Mouse (Mus musculus) sigmoid colon, adult 10 weeks (tissue): ENCODE data around the gene Ccdc87. TPM values are rescaled to one million over a fixed set of nuclear protein-coding genes. Genes with fewer than 3 reads are reported as not detected.

Source experiments
- polyA plus RNA-seq: library from polyadenylated mRNA; stranded (reverse); fragments of 350-450 nt; fragmentation: Illumina TruSeq; extraction: RNeasy Lipid Tissue Mini Kit (QIAGEN cat#74804); gene quantifications from one replicate; pipeline ENCODE4 v1.2.3, GENCODE M21; 2014; ENCODE audit warnings: low read depth, low replicate concordance

The Ccdc87 gene
- polyA plus RNA-seq, result 0.32 TPM

GRCm38 (mm10) chr19:4839149-4839548 lies at the start of gene Ccdc87, which contains the start of gene Ccs:
Gene Ccdc87, plus strand, starts transcription at chr19:4839366.
Gene Ccs, minus strand, starts transcription at chr19:4839332.

GRCm38 (mm10) chr19:4793831-4794422 lies 45.2 kb upstream of the Ccdc87 start, which contains the start of gene Rbm4:
Gene Rbm4, minus strand, starts transcription at chr19:4793901.

GRCm38 (mm10) chr19:4811063-4811908 lies 27.9 kb upstream of the Ccdc87 start, which contains the start of the genes Gm21992 and Rbm14:
Gene Gm21992, minus strand, starts transcription at chr19:4811612.
Gene Rbm14, minus strand, starts transcription at chr19:4811634.

GRCm38 (mm10) chr19:4854552-4855469 lies 15.6 kb downstream of the Ccdc87 start, which contains the start of gene Ctsf:
Gene Ctsf, plus strand, starts transcription at chr19:4855130.

GRCm38 (mm10) chr19:4877785-4878184 lies 38.6 kb downstream of the Ccdc87 start, which contains the start of gene Actn3:
Gene Actn3, minus strand, starts transcription at chr19:4877909.

GRCm38 (mm10) chr19:4878405-4879323 lies 39.5 kb downstream of the Ccdc87 start, which contains the start of gene Zdhhc24:
Gene Zdhhc24, plus strand, starts transcription at chr19:4878668.

Other genes with a start within 250 kb of the Ccdc87 start
- not detected for gene Lrfn4, start 223.7 kb upstream of the Ccdc87 start, polyA plus RNA-seq
- 5.1 TPM for gene Rce1, start 213.7 kb upstream of the Ccdc87 start, polyA plus RNA-seq
- not detected for gene Gm960, start 140.7 kb upstream of the Ccdc87 start, polyA plus RNA-seq
- 0.35 TPM for gene Sptbn2, start 128.2 kb upstream of the Ccdc87 start, polyA plus RNA-seq
- gene Rbm4b, start 82.9 kb upstream of the Ccdc87 start, polyA plus RNA-seq, result 9.8 TPM
- gene Rbm4, start 45.5 kb upstream of the Ccdc87 start, polyA plus RNA-seq, result 18.8 TPM
- 6.3 TPM for gene Gm21992, start 27.8 kb upstream of the Ccdc87 start, polyA plus RNA-seq
- gene Rbm14, start 27.7 kb upstream of the Ccdc87 start, polyA plus RNA-seq, result 7.5 TPM
- 1.9 TPM for gene Ccs, start within 50 bp of the Ccdc87 start, polyA plus RNA-seq
- 10.3 TPM for gene Ctsf, start 15.8 kb downstream of the Ccdc87 start, polyA plus RNA-seq
- not detected for gene Actn3, start 38.5 kb downstream of the Ccdc87 start, polyA plus RNA-seq
- gene Zdhhc24, start 39.3 kb downstream of the Ccdc87 start, polyA plus RNA-seq, result 23.1 TPM
- gene Bbs1, start 67.3 kb downstream of the Ccdc87 start, polyA plus RNA-seq, result 2.1 TPM
- gene Dpp3, start 88.9 kb downstream of the Ccdc87 start, polyA plus RNA-seq, result 5.8 TPM
- gene Peli3, start 103.8 kb downstream of the Ccdc87 start, polyA plus RNA-seq, result 0.85 TPM
- 16.4 TPM for gene Mrpl11, start 122.8 kb downstream of the Ccdc87 start, polyA plus RNA-seq
- gene Npas4, start 150.9 kb downstream of the Ccdc87 start, polyA plus RNA-seq, result 0.16 TPM
- gene Slc29a2, start 184.5 kb downstream of the Ccdc87 start, polyA plus RNA-seq, result not detected
- 10.9 TPM for gene B4gat1, start 199.5 kb downstream of the Ccdc87 start, polyA plus RNA-seq
- 0.32 TPM for gene AC124502.3, start 199.5 kb downstream of the Ccdc87 start, polyA plus RNA-seq
- gene Brms1, start 202.0 kb downstream of the Ccdc87 start, polyA plus RNA-seq, result 1.1 TPM
- gene Rin1, start 211.1 kb downstream of the Ccdc87 start, polyA plus RNA-seq, result 0.66 TPM
- 0.32 TPM for gene Cd248, start 228.7 kb downstream of the Ccdc87 start, polyA plus RNA-seq
- not detected for gene Tmem151a, start 246.2 kb downstream of the Ccdc87 start, polyA plus RNA-seq
- gene Yif1a, start 249.2 kb downstream of the Ccdc87 start, polyA plus RNA-seq, result 17.9 TPM